Mouse (Mus musculus) heart, embryonic 13.5 days (tissue): Measurements from ENCODE around the gene Slc22a28. TPM values are rescaled to one million over a fixed set of nuclear protein-coding genes. Genes with fewer than 3 reads are reported as not detected.
"Not testable (repeated sequence)": the region's sequence is repeated elsewhere in the genome, so short reads cannot be mapped to it uniquely, and the experiment has no call there.

Experiments
- ATAC-seq: fragments of 200-750 bp; cut with Nextera tagmentation; 2 replicates; pipeline ENCODE4 v1.8.0; 2017; ENCODE audit warnings: moderate TSS enrichment; ENCODE audit not compliant: insufficient number of reproducible peaks, low FRiP score, low TSS enrichment; ENCODE audit errors: extremely low read depth
- H3K27ac ChIP-seq: fragments of 300-500 bp; sonication (generic); replicated peaks from 2 replicates; pipeline ENCODE4 v1.5.1; 2015; ENCODE audit warnings: moderate library complexity, mild to moderate bottlenecking, inconsistent platforms
- H3K27me3 ChIP-seq: fragments of 300-500 bp; sonication (generic); replicated peaks from 2 replicates; pipeline ENCODE4 v1.6.1; 2015; ENCODE audit warnings: mild to moderate bottlenecking, inconsistent platforms
- H3K36me3 ChIP-seq: fragments of 300-500 bp; sonication (generic); 2 replicates; pipeline ENCODE4 v1.6.1; 2015; ENCODE audit warnings: mild to moderate bottlenecking, inconsistent platforms
- H3K4me1 ChIP-seq: fragments of 300-500 bp; sonication (generic); 2 replicates; pipeline ENCODE4 v1.6.1; 2015; ENCODE audit warnings: inconsistent platforms
- H3K4me2 ChIP-seq: fragments of 300-500 bp; sonication (generic); 2 replicates; pipeline ENCODE4 v1.6.1; 2015; ENCODE audit warnings: inconsistent platforms, mild to moderate bottlenecking, moderate library complexity
- H3K4me3 ChIP-seq: fragments of 300-500 bp; sonication (generic); 2 replicates; pipeline ENCODE4 v1.5.1; 2015; ENCODE audit warnings: moderate library complexity, mild to moderate bottlenecking, inconsistent platforms
- H3K9ac ChIP-seq: fragments of 300-500 bp; sonication (generic); 2 replicates; pipeline ENCODE4 v1.6.1; 2015; ENCODE audit warnings: inconsistent platforms, mild to moderate bottlenecking, moderate library complexity
- H3K9me3 ChIP-seq: fragments of 300-500 bp; sonication (generic); 2 replicates; pipeline ENCODE4 v1.6.1; 2016; ENCODE audit warnings: inconsistent platforms
- WGBS: fragments of 180-500 bp; shearing (Covaris S2); methylation state at CpG from one replicate; pipeline ENCODE4 v1.1.7; 2015; ENCODE audit warnings: mixed read lengths; 5-methylcytosine and 5-hydroxymethylcytosine counted together
- polyA plus RNA-seq: library from polyadenylated mRNA; unstranded; fragments of >200 nt; fragmentation: Nextera tagmentation; extraction: Ambion mirVana; gene quantifications from 2 replicates; pipeline ENCODE4 v1.2.1, GENCODE M21; 2015

Gene Slc22a28
- not detected in 2 replicates for polyA plus RNA-seq

DNA sequence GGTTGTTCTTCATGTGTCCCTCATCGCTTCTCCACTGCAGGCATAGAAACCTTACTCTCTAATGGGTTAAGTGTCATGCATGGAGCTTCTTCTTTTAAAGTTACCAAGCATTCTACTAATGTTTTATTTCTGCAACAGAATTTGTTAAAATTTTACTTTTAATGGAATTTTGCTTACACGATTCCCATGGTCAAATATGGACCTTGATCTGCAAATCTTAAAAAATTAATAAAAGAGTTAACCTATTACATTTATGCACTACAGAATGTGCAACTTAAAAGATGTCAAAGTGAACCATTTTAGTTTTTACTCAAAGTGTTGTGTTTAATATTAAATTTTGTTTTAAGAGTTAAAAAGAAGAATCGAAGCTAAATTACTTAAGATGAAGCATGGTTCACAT is at the start of gene Slc22a28:
Gene Slc22a28 (minus strand): TSS at position 102 of the 400 bp plus-strand sequence.
- not testable (repeated sequence) for H3K9ac ChIP-seq, H3K27ac ChIP-seq, H3K4me2 ChIP-seq, H3K9me3 ChIP-seq, H3K27me3 ChIP-seq, H3K36me3 ChIP-seq, ATAC-seq, H3K4me1 ChIP-seq, H3K4me3 ChIP-seq
- 81% methylated on average over 2 of the region's 3 CpGs for WGBS

DNA sequence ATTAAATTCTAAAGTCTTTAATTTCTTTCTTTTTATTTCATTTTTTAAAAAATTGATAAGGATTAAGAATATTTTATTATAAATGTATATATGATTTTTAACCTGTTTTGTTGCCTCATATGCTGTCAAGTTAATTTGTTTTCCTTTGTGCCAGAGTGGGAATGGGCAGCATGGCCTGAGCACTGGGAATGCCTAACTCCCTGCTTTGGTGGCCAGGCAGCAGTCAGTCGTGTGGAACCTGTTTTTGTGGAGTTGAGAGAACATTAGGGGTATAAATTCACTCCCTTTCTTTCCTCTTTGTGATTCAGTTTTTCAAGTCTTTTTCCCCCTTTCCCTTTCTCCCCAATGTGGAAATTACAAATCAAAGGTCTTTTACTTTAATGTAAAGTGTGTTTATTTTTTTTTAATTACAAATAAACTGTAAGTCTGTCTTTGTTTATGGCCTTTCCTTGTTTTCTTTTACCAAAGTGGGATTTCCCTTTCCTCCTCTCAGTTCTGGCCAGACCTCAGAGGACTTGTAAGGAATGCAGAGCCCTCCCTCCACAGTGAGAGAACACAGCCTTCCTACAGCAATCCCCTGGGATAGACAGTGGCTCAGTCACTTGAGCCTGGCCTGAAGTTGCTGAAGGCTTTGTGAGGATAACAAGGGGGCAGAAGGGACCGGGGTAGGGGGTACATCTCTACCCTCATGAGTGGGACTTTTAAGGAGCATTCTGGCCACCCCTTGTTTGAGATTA is 17.2 kb upstream of the Slc22a28 start:
- ATAC-seq: no peak
- Histone ChIP-seq H3K4me1 (no peaks in the 10 kb centered on the region), H3K9me3 (peaks cover 12% of the 10 kb centered on the region; the same call in 1 of the 2 replicates)

GRCm38 (mm10) chr19:8142716-8143115 is 10.9 kb upstream of the Slc22a28 start:
- not testable (repeated sequence) for H3K9me3 ChIP-seq, H3K27ac ChIP-seq, H3K4me1 ChIP-seq, H3K4me2 ChIP-seq, H3K27me3 ChIP-seq, H3K4me3 ChIP-seq, H3K9ac ChIP-seq, ATAC-seq, H3K36me3 ChIP-seq
- WGBS: 71% methylated on average over 2 of the region's 2 CpGs

More for the DNA sequence above, 17.2 kb upstream of the Slc22a28 start:
- no peak overlapping the region for H3K9ac ChIP-seq
- no peak overlapping the region for H3K27ac ChIP-seq
- H3K4me2 ChIP-seq: no peak overlapping the region
- H3K27me3 ChIP-seq: no peaks in the 10 kb centered on the region
- H3K36me3 ChIP-seq: no peaks in the 10 kb centered on the region
- H3K4me3 ChIP-seq: no peak overlapping the region
- whole genome bisulfite sequencing: 50% methylated on average over 2 of the region's 2 CpGs

GRCm38 (mm10) chr19:8134127-8134841 is 2.5 kb upstream of the Slc22a28 start:
- not testable (repeated sequence) for H3K4me3 ChIP-seq, H3K27ac ChIP-seq, H3K9me3 ChIP-seq, ATAC-seq, H3K4me1 ChIP-seq, H3K27me3 ChIP-seq, H3K4me2 ChIP-seq, H3K36me3 ChIP-seq, H3K9ac ChIP-seq
- 57% methylated on average over 14 of the region's 14 CpGs for WGBS

DNA sequence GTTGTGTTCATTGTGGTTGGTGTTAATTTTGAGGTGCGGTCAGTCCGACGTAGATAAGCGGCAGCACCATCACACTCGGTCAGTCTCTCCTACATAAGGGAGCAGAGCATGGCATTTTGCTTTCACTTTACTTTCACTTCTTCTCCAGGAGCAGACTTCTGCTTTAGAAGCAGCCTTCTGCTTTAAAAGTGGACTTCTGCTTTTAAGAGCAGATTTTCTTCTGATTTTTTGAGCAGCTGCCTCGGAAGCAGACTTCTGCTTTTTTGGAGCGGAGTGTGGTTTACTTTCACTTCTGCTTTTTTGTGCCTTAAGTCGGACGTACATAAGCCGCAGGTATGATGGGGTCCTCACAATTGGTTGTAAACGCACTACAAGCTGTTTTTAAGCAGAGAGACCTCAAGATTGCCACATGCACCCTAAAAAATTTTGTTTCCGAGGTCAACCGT is 111.9 kb downstream of the Slc22a28 start:
- no peak for ATAC-seq

DNA sequence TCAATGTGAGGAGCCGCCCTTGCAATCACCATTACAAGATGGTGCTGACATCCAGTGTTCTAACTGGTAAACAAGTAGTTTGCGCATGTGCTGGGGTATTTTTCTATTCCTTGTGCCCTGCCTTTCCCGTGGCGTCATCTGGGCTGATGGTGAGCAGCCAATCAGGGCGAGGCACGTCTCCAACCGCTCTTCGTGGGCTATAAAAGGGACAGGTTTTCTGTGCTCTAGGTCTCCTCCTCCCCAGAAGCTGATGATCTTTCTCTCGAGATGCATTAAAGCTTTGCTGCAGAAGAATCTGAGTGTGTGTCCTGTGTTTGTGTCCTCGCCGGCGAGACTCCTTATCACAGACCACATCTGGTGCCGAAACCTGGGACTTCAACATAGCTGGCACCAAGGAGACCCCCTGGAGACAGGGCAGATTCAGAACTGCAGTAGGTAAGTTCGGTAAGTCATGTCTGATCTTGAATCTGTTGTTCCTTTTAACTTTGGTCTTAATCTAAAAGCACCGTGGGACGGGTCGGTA is 112.4 kb downstream of the Slc22a28 start:
- not testable (repeated sequence) for H3K36me3 ChIP-seq, ATAC-seq, H3K4me3 ChIP-seq, H3K4me2 ChIP-seq, H3K9ac ChIP-seq, H3K27ac ChIP-seq, H3K27me3 ChIP-seq, H3K4me1 ChIP-seq
- WGBS: 80% methylated on average over 17 of the region's 17 CpGs
- peaks cover 21% of the 10 kb centered on the region; the same call in 1 of the 2 replicates for H3K9me3 ChIP-seq

More for the DNA sequence above, 111.9 kb downstream of the Slc22a28 start:
- H3K9me3 ChIP-seq: peaks cover 21% of the 10 kb centered on the region; the same call in 1 of the 2 replicates
- WGBS: 82% methylated on average over 13 of the region's 13 CpGs
- H3K9ac ChIP-seq: no peak overlapping the region
- H3K4me1 ChIP-seq: no peaks in the 10 kb centered on the region
- no peak overlapping the region for H3K27ac ChIP-seq
- H3K4me2 ChIP-seq: no peak overlapping the region
- H3K4me3 ChIP-seq: no peak overlapping the region
- H3K27me3 ChIP-seq: no peaks in the 10 kb centered on the region
- H3K36me3 ChIP-seq: no peaks in the 10 kb centered on the region

DNA sequence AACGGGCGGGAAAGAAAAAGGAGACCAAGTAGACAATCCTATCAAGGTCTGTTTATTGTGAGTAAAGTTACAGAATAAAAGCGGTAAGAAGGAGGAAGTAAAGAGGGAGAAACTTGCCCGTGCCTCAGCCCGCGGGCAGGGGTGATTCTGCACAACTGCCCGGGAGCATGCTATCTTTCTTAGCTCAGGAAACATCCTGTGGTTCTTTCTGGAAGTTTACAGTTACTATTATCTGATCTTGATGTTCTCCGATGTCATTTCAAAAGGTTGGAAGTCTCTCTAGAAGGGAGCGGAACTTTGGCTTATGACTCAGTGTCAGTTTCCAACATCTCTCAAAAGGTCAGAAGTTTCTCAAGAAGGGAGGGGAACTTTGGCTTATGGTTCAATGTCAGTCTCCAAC is 113.2 kb downstream of the Slc22a28 start:
- H3K36me3 ChIP-seq, H3K4me3 ChIP-seq, H3K27me3 ChIP-seq, H3K4me2 ChIP-seq, ATAC-seq, H3K27ac ChIP-seq, H3K4me1 ChIP-seq, H3K9ac ChIP-seq: not testable (repeated sequence)
- 82% methylated on average over 9 of the region's 9 CpGs for WGBS
- H3K9me3 ChIP-seq: peaks cover 21% of the 10 kb centered on the region; the same call in 1 of the 2 replicates

Other genes starting within 250 kb of the Slc22a28 start
- not detected in 2 replicates for gene Slc22a27, start 166.0 kb downstream of the Slc22a28 start, polyA plus RNA-seq
- gene Slc22a29, start 86.9 kb upstream of the Slc22a28 start, polyA plus RNA-seq: not detected in 2 replicates